Mouse (Mus musculus): ENCODE results near the gene 4931414P19Rik. TPM values are rescaled to one million over a fixed set of nuclear protein-coding genes. Genes with fewer than 3 reads are reported as not detected.

The 4931414P19Rik gene
- total RNA-seq, 2 experiments from 2014 or later, result 1.5 to 3.3 TPM

- no peak for DNase-seq
- intact Hi-C loops (cut with DNase I), result no loop called here
These were observed 45.1 kb downstream of the 4931414P19Rik start for GRCm38 (mm10) chr14:54560527-54561242.

GRCm38 (mm10) chr14:54557330-54557729 is 48.5 kb downstream of the 4931414P19Rik start:
- no peak for DNase-seq
- intact Hi-C loops (cut with DNase I), result no loop called here

- intact Hi-C loops (cut with DNase I), result no loop called here
- peak; percentile 59 to 81 for DNase-seq
These were observed 51.6 kb downstream of the 4931414P19Rik start, which contains the start of gene Haus4 for GRCm38 (mm10) chr14:54553975-54554769. Haus4 (minus strand) TSS chr14:54554616.

GRCm38 (mm10) chr14:54553454-54553974 is 52.3 kb downstream of the 4931414P19Rik start:
- intact Hi-C loops (cut with DNase I), result no loop called here
- DNase-seq, result no peak

GRCm38 (mm10) chr14:54544703-54545102 is 61.1 kb downstream of the 4931414P19Rik start:
- DNase-seq, result no peak
- intact Hi-C loops (cut with DNase I), result no loop called here

GRCm38 (mm10) chr14:54540771-54541170 is 65.0 kb downstream of the 4931414P19Rik start:
- intact Hi-C loops (cut with DNase I), result no loop called here
- no peak for DNase-seq

- intact Hi-C loops (cut with DNase I), result no loop called here
- DNase-seq, result no peak
These were observed 67.2 kb downstream of the 4931414P19Rik start for GRCm38 (mm10) chr14:54538580-54538979.

Small RNA genes lying within 50 kb of the gene (microRNA-seq; reads per million reads assigned to microRNA genes)
- gene Mir686 (0 reads per million in 2 experiments), gene Mir6948 (0.36 to 0.74 reads per million in 2 experiments)

Other genes with a start within 250 kb of the 4931414P19Rik start
- 10 to 100 TPM; 48.3 to 54.6 TPM for gene Oxa1l, start 245.2 kb downstream of the 4931414P19Rik start, total RNA-seq (2021)
- 1 to 10 TPM in 1 of 2 experiments, under 1 TPM in 1; 0.97 to 1.5 TPM for gene Slc7a7, start 188.2 kb downstream of the 4931414P19Rik start, total RNA-seq (2021)
- 10 to 100 TPM; 87.6 to 92.8 TPM for gene Mrpl52, start 179.1 kb downstream of the 4931414P19Rik start, total RNA-seq (2021)
- gene Mmp14, start 174.4 kb downstream of the 4931414P19Rik start, total RNA-seq (2021), result 10 to 100 TPM; 10.7 to 10.8 TPM
- 10 to 100 TPM; 34.2 to 36.1 TPM for gene Lrp10, start 141.9 kb downstream of the 4931414P19Rik start, total RNA-seq (2021)
- not detected for gene Rem2, start 129.9 kb downstream of the 4931414P19Rik start, total RNA-seq (2021)
- 10 to 100 TPM; 27.7 to 30.7 TPM for gene Prmt5, start 88.5 kb downstream of the 4931414P19Rik start, total RNA-seq (2021)
- 1 to 10 TPM; 3.1 to 3.8 TPM for gene Haus4, start 51.4 kb downstream of the 4931414P19Rik start, total RNA-seq (2021)
- 1 to 10 TPM; 1.8 to 2.1 TPM for gene Ajuba, start 28.4 kb downstream of the 4931414P19Rik start, total RNA-seq (2021)
- 100 to 1,000 TPM; 167 to 169 TPM for gene Psmb5, start 12.0 kb upstream of the 4931414P19Rik start, total RNA-seq (2021)
- gene Psmb11, start 15.4 kb upstream of the 4931414P19Rik start, total RNA-seq (2021), result under 1 TPM in 1 of 2 experiments, not detected in 1; 0.26 TPM
- gene Gm17606, start 35.0 kb upstream of the 4931414P19Rik start, total RNA-seq (2021), result not detected
- gene Cdh24, start 35.4 kb upstream of the 4931414P19Rik start, total RNA-seq (2021), result under 1 TPM; 0.36 to 0.59 TPM
- gene 1700123O20Rik, start 80.2 kb upstream of the 4931414P19Rik start, total RNA-seq (2021), result 10 to 100 TPM in 1 of 2 experiments, 1 to 10 TPM in 1; 7.4 to 11.3 TPM
- gene Acin1, start 80.9 kb upstream of the 4931414P19Rik start, total RNA-seq (2021), result 10 to 100 TPM; 63.7 to 64.2 TPM
- not detected for gene Gm29776, start 92.8 kb upstream of the 4931414P19Rik start, total RNA-seq (2021)
- gene Cebpe, start 106.2 kb upstream of the 4931414P19Rik start, total RNA-seq (2021), result not detected
- 10 to 100 TPM; 17.5 to 23.4 TPM for gene Slc7a8, start 176.0 kb upstream of the 4931414P19Rik start, total RNA-seq (2021)
- 1 to 10 TPM; 2.2 TPM for gene Rnf212b, start 208.1 kb upstream of the 4931414P19Rik start, total RNA-seq (2021)

All from gastrocnemius, postnatal 36 days (tissue).